Mouse (Mus musculus) CH12.LX (cell line): ENCODE measurements around the gene Olfr131. TPM values are rescaled to one million over a fixed set of nuclear protein-coding genes. Genes with fewer than 3 reads are reported as not detected.
"Not testable (repeated sequence)": the region's sequence is repeated elsewhere in the genome, so short reads cannot be mapped to it uniquely, and the experiment has no call there.

Experiments used
- DNase-seq: peaks from one replicate; pipeline ENCODE4 v3.0.0-alpha.2; 2013; ENCODE audit errors: extremely low read depth
- H3K27ac ChIP-seq: 2 replicates; pipeline ENCODE4 v1.5.1; 2012; ENCODE audit warnings: low read depth, mild to moderate bottlenecking, control low read depth, moderate library complexity; ENCODE audit not compliant: insufficient read depth
- H3K27me3 ChIP-seq: replicated peaks from 2 replicates; pipeline ENCODE3; 2012; ENCODE audit warnings: inconsistent platforms
- H3K36me3 ChIP-seq, 2 experiments: replicated peaks in 1 of 2; 2 replicates each; pipeline versions ENCODE3 to v1.6.1; 2012; ENCODE audit warnings: inconsistent platforms in 1 of 2, low read length in 1 of 2, mild to moderate bottlenecking in 1 of 2, mixed read lengths in 1 of 2, moderate library complexity in 1 of 2; ENCODE audit not compliant: control insufficient read depth in 1 of 2, insufficient read depth in 1 of 2
- H3K4me1 ChIP-seq, 2 experiments: 2 replicates each; pipeline ENCODE4 v1.6.1; 2012; ENCODE audit warnings: inconsistent platforms in 1 of 2, moderate library complexity in 1 of 2; ENCODE audit not compliant: insufficient read depth in 2 of 2, control insufficient read depth in 1 of 2
- H3K4me2 ChIP-seq: 2 replicates; pipeline ENCODE4 v1.6.1; 2012; ENCODE audit warnings: low read depth, mild to moderate bottlenecking, control low read depth; ENCODE audit not compliant: poor library complexity, insufficient read depth, severe bottlenecking
- H3K4me3 ChIP-seq, 3 experiments: fragments of 150-350 bp in 1 of 3; sonication (generic) in 1 of 3; replicated peaks in 1 of 3; 2 replicates each; pipeline versions ENCODE3 to v1.5.1; 2011 to 2012; ENCODE audit warnings: low read depth in 2 of 3, low read length in 2 of 3, mild to moderate bottlenecking in 2 of 3, moderate library complexity in 2 of 3, control low read depth in 1 of 3, improper control_type of control experiment in 1 of 3, inconsistent platforms in 1 of 3, mixed read lengths in 1 of 3; ENCODE audit not compliant: poor library complexity in 1 of 3
- H3K79me2 ChIP-seq: replicated peaks from 2 replicates; pipeline ENCODE4 v1.6.1; 2012; ENCODE audit warnings: mild to moderate bottlenecking, moderate library complexity; ENCODE audit not compliant: control insufficient read depth, poor library complexity, insufficient read depth, severe bottlenecking; ENCODE audit errors: extremely low read depth
- H3K9ac ChIP-seq: 2 replicates; pipeline ENCODE4 v1.6.1; 2012; ENCODE audit warnings: low read depth, mild to moderate bottlenecking, control low read depth, moderate library complexity; ENCODE audit not compliant: insufficient read depth
- H3K9me3 ChIP-seq: replicated peaks from 2 replicates; pipeline ENCODE3; 2012; ENCODE audit warnings: low read length, inconsistent platforms, mixed read lengths
- BHLHE40 ChIP-seq: IDR thresholded peaks from 2 replicates; pipeline ENCODE4 v1.6.1; 2011; ENCODE audit warnings: mild to moderate bottlenecking, low read depth, low read length, improper control_type of control experiment
- CHD1 ChIP-seq: IDR thresholded peaks from 2 replicates; pipeline ENCODE4 v1.6.1; 2012; ENCODE audit warnings: low read depth, low read length, improper control_type of control experiment, inconsistent platforms
- CTCF ChIP-seq, 2 experiments: IDR thresholded peaks in 1 of 2; conservative IDR thresholded peaks in 1 of 2; 2 replicates each; pipeline ENCODE4 v1.5.1; 2011 to 2012; ENCODE audit warnings: low read depth in 2 of 2, low read length in 2 of 2, improper control_type of control experiment in 1 of 2, inconsistent platforms in 1 of 2, mild to moderate bottlenecking in 1 of 2, moderate library complexity in 1 of 2
- ELF1 ChIP-seq: IDR thresholded peaks from 2 replicates; pipeline ENCODE4 v1.6.1; 2014; ENCODE audit warnings: low read depth, mild to moderate bottlenecking, inconsistent platforms, low read length, improper control_type of control experiment
- ETS1 ChIP-seq: conservative IDR thresholded peaks from 2 replicates; pipeline ENCODE4 v1.6.1; 2012; ENCODE audit warnings: low read depth, mild to moderate bottlenecking, inconsistent platforms, low read length, improper control_type of control experiment, moderate library complexity
- HCFC1 ChIP-seq: IDR thresholded peaks from 2 replicates; pipeline ENCODE4 v1.6.1; 2012; ENCODE audit warnings: low read depth, mild to moderate bottlenecking, inconsistent platforms, low read length, improper control_type of control experiment
- IRF4 ChIP-seq: IDR thresholded peaks from 2 replicates; pipeline ENCODE4 v1.6.1; 2014; ENCODE audit warnings: low read depth, mild to moderate bottlenecking, inconsistent platforms, low read length, improper control_type of control experiment
- KAT2A ChIP-seq: IDR thresholded peaks from 2 replicates; pipeline ENCODE4 v1.6.1; 2012; ENCODE audit warnings: low read length, improper control_type of control experiment, inconsistent platforms; ENCODE audit not compliant: insufficient replicate concordance
- MAX ChIP-seq: IDR thresholded peaks from 2 replicates; pipeline ENCODE4 v1.6.1; 2011; ENCODE audit warnings: low read length, improper control_type of control experiment
- MAZ ChIP-seq: IDR thresholded peaks from 2 replicates; pipeline ENCODE4 v1.6.1; 2012; ENCODE audit warnings: low read depth, mild to moderate bottlenecking, inconsistent platforms, low read length, improper control_type of control experiment, moderate library complexity
- MXI1 ChIP-seq: IDR thresholded peaks from 2 replicates; pipeline ENCODE4 v1.6.1; 2011; ENCODE audit warnings: mild to moderate bottlenecking, low read depth, low read length, improper control_type of control experiment
- MYC ChIP-seq: IDR thresholded peaks from 2 replicates; pipeline ENCODE4 v1.6.1; 2011; ENCODE audit warnings: low read depth, mild to moderate bottlenecking, improper control_type of control experiment, low read length
- PAX5 ChIP-seq: IDR thresholded peaks from 2 replicates; pipeline ENCODE4 v1.6.1; 2012; ENCODE audit warnings: low read length, inconsistent platforms, mixed read lengths
- POLR2A ChIP-seq: IDR thresholded peaks from 2 replicates; pipeline ENCODE4 v1.6.1; 2011; ENCODE audit warnings: low read depth, mild to moderate bottlenecking, improper control_type of control experiment, low read length
- POLR2AphosphoS2 ChIP-seq: IDR thresholded peaks from 2 replicates; pipeline ENCODE4 v1.6.1; 2011; ENCODE audit warnings: low read depth, low read length, improper control_type of control experiment
- RCOR1 ChIP-seq: conservative IDR thresholded peaks from 2 replicates; pipeline ENCODE4 v1.6.1; 2012; ENCODE audit warnings: low read depth, mild to moderate bottlenecking, inconsistent platforms, low read length, improper control_type of control experiment
- TBP ChIP-seq: conservative IDR thresholded peaks from 2 replicates; pipeline ENCODE4 v1.6.1; 2011; ENCODE audit warnings: low read depth, low read length, improper control_type of control experiment
- USF2 ChIP-seq: conservative IDR thresholded peaks from 2 replicates; pipeline ENCODE4 v1.6.1; 2011; ENCODE audit warnings: low read depth, low read length, improper control_type of control experiment
- ZKSCAN1 ChIP-seq: IDR thresholded peaks from 2 replicates; pipeline ENCODE4 v1.6.1; 2012; ENCODE audit warnings: low read depth, inconsistent platforms, low read length, improper control_type of control experiment, borderline replicate concordance
- ZNF384 ChIP-seq: IDR thresholded peaks from 2 replicates; pipeline ENCODE4 v1.6.1; 2012; ENCODE audit warnings: low read depth, low read length, improper control_type of control experiment, inconsistent platforms
- dilution Hi-C: fragments of 300-500 bp; cut with MboI; formaldehyde crosslinking; loops from 2 replicates; pipeline ENCODE4 v1.14.3; 2020; ENCODE audit warnings: low sequenced_read_pairs; ENCODE audit not compliant: extremely low pct_unique_long_range_greater_than_20kb, extremely low pct_ligation_motif_present
- in situ Hi-C: fragments of 300-500 bp; cut with MboI; formaldehyde crosslinking; loops from 3 replicates; pipeline ENCODE4 v1.14.3; 2019; ENCODE audit warnings: low sequenced_read_pairs, low pct_ligation_motif_present, low pct_unique_long_range_greater_than_20kb, mixed read lengths
- polyA plus RNA-seq: library from polyadenylated mRNA; unstranded; fragments of >175 nt; gene quantifications from 2 replicates; pipeline ENCODE4 v1.2.1, GENCODE M21; 2012; ENCODE audit warnings: low read depth; ENCODE audit not compliant: insufficient read length
- total RNA-seq, 2 experiments: library from RNA; depleted of rRNA; stranded (reverse); fragments of 300-350 nt in 1 of 2; fragments of >200 nt in 1 of 2; gene quantifications; 2 replicates each; pipeline ENCODE4 v1.2.3; 2012 to 2014

The Olfr131 gene
- total RNA-seq (2012; rRNA removed) = not detected in 2 replicates
- not detected in 2 replicates for total RNA-seq (2014; rRNA removed)
- polyA plus RNA-seq = not detected in 2 replicates

- Histone ChIP-seq H3K79me2 (no peaks in the 10 kb centered on the region), H3K27me3 (no peaks in the 10 kb centered on the region), H3K36me3 (no peaks in the 10 kb centered on the region), H3K9me3 (peaks cover 17% of the 10 kb centered on the region), H3K27ac (no peak within 1 kb of the TSS), H3K4me1 (no peaks in the 10 kb centered on the region), H3K4me3 (no peak within 1 kb of the TSS), H3K4me2 (no peak within 1 kb of the TSS), H3K9ac (no peak within 1 kb of the TSS)
- TF ChIP-seq HCFC1 = no peak
- no peak for TF ChIP-seq RCOR1
- no peak for TF ChIP-seq MXI1
- no peak for TF ChIP-seq MAX
- no peak for DNase-seq
- dilution Hi-C loops (no loop called here), in situ Hi-C loops (no loop called here)
These were observed at the start of gene Olfr131 for GRCm38 (mm10) chr17:38088593-38088992. Gene Olfr131 (minus strand): TSS chr17:38088693.

- H3K4me1 ChIP-seq = no peaks in the 10 kb centered on the region
- H3K9ac ChIP-seq = no peak within 1 kb of the TSS
- no peak within 1 kb of the TSS for H3K4me3 ChIP-seq
- no peak for DNase-seq
- dilution Hi-C loops (no loop called here), in situ Hi-C loops (no loop called here)
- no peak within 1 kb of the TSS for H3K27ac ChIP-seq
- TF ChIP-seq ZKSCAN1 = no peak
- TF ChIP-seq CHD1 = no peak
- TF ChIP-seq POLR2A = no peak
- TF ChIP-seq MAZ = no peak
- no peak for TF ChIP-seq CTCF (conservative IDR thresholded peaks at IDR 0.05 in 1 of 2, IDR thresholded peaks at IDR 0.05 in 1 of 2; ENCODE audit: low read depth in 2 of 2, low read length in 2 of 2)
- no peak for TF ChIP-seq ZNF384
- TF ChIP-seq IRF4 = no peak
- TF ChIP-seq MYC = no peak
- TF ChIP-seq POLR2AphosphoS2 = no peak
- TF ChIP-seq USF2 = no peak
- TF ChIP-seq PAX5 = no peak
- no peak for TF ChIP-seq ELF1
- TF ChIP-seq BHLHE40 = no peak
- TF ChIP-seq KAT2A = no peak
- TF ChIP-seq RCOR1 = no peak
- no peak for TF ChIP-seq ETS1
- no peak for TF ChIP-seq TBP
- H3K79me2 ChIP-seq = no peaks in the 10 kb centered on the region
- H3K27me3 ChIP-seq = no peaks in the 10 kb centered on the region
- peaks cover 9% of the 10 kb centered on the region for H3K9me3 ChIP-seq
- H3K4me2 ChIP-seq = no peak within 1 kb of the TSS
- H3K36me3 ChIP-seq = no peaks in the 10 kb centered on the region
These were observed 45.9 kb upstream of the Olfr131 start, which contains the start of gene Olfr132 for GRCm38 (mm10) chr17:38134426-38134825. Gene Olfr132 (minus strand): TSS chr17:38134526.

GRCm38 (mm10) chr17:38125371-38125770, 36.9 kb upstream of the Olfr131 start:
- H3K9me3 ChIP-seq = peaks cover 31% of the 10 kb centered on the region
- DNase-seq, H3K27ac ChIP-seq, H3K4me1 ChIP-seq, H3K4me2 ChIP-seq, dilution Hi-C loops, H3K9ac ChIP-seq, H3K4me3 ChIP-seq, H3K79me2 ChIP-seq, in situ Hi-C loops, H3K36me3 ChIP-seq, H3K27me3 ChIP-seq: not testable (repeated sequence)

GRCm38 (mm10) chr17:38124199-38124598, 35.7 kb upstream of the Olfr131 start:
- not testable (repeated sequence) for H3K27ac ChIP-seq

More at GRCm38 (mm10) chr17:38124199-38124598, 35.7 kb upstream of the Olfr131 start:
- DNase-seq, H3K4me1 ChIP-seq, H3K9ac ChIP-seq, H3K27me3 ChIP-seq, dilution Hi-C loops, H3K4me2 ChIP-seq, H3K4me3 ChIP-seq, H3K79me2 ChIP-seq, in situ Hi-C loops, H3K36me3 ChIP-seq: not testable (repeated sequence)
- H3K9me3 ChIP-seq = peaks cover 31% of the 10 kb centered on the region
